Mouse (Mus musculus): Measurements from ENCODE around the gene Kazn. TPM values are rescaled to one million over a fixed set of nuclear protein-coding genes. Genes with fewer than 3 reads are reported as not detected.

Gene Kazn
- polyA plus RNA-seq, 1 experiment from 2014 or later = 19.1 TPM

DNA sequence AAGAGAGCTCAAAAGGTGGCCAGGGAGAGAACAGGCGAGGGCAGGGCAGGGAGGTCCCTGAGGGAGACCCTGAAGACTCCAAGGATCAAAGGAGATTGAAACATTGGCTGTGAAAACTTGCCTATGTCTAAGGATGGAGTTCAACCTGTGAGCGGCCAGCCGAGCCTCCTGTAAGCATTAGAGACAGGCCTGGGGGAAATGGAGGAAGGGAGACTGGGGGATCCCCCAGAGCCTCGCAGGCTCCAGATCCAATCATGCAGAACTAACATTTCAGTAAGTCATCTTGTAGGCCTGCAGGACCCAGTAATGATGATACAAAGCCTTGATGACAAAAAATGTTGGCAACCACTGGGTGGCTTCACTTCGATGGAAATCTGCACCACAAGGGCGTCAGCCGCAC is 70.8 kb downstream of the Kazn start:
- WGBS = 79% methylated on average over 7 of the region's 7 CpGs
- H3K9ac ChIP-seq = no peak overlapping the region
- no peak overlapping the region for H3K27ac ChIP-seq
- H3K4me1 ChIP-seq (replicated peaks) = peaks cover 41% of the 10 kb centered on the region
- no peaks in the 10 kb centered on the region for H3K9me3 ChIP-seq
- no peaks in the 10 kb centered on the region for H3K27me3 ChIP-seq
- no peak overlapping the region for H3K4me2 ChIP-seq
- no peak for ATAC-seq (ENCODE audit: low FRiP score)
- no peaks in the 10 kb centered on the region for H3K36me3 ChIP-seq
- H3K4me3 ChIP-seq = no peak overlapping the region

DNA sequence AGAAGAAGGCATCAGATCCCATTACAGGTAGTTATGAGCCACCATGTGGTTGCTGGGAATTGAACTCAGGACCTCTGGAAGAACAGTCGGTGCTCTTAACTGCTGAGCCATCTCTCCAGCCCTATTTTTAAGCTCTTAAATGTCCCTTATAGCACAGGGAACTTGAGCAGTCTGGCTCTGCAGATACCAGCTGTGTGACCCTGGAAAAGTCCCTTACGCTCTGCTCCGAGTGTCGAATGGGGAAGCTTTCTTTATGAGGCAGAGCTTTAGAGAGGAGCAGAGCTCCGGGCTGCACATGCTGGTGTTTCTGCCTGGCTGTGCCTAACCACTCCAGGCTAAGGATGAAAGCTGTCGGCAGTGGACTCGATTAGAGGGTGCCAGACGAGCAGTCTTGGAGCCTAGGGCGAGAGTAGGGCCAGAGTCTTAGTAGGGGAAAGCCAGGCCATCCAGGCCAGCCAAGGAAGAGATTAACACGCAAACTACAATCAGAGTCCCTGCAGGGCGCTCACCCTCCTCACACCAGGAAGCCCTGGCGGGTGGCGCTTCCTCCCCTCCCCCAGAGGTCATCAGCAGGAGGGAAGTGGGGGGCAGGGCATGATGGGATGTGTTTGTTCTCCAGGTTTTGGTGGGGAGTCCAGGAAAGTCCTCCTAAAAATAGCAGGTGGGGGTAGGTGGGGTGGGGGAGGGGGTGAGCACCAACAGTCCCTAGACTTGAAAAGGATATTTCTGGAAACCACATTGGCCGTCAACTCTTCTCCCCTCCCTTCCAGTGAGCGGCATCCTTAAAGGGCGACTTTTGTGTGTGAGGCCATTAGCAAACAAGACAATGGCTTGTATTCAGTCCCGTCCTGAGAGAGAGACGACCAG is 73.1 kb downstream of the Kazn start:
- WGBS = 12% methylated on average over 18 of the region's 18 CpGs
- H3K9ac ChIP-seq = no peak overlapping the region
- no peak overlapping the region for H3K4me3 ChIP-seq
- no peaks in the 10 kb centered on the region for H3K27me3 ChIP-seq
- peaks cover 6% of the 10 kb centered on the region; the same call in 1 of the 2 replicates for H3K9me3 ChIP-seq
- H3K4me1 ChIP-seq (replicated peaks) = peaks cover 28% of the 10 kb centered on the region
- no peak overlapping the region for H3K4me2 ChIP-seq
- no peak; the same call in 1 of the 2 replicates for ATAC-seq (ENCODE audit: low FRiP score)
- no peak overlapping the region for H3K27ac ChIP-seq
- H3K36me3 ChIP-seq = no peaks in the 10 kb centered on the region

DNA sequence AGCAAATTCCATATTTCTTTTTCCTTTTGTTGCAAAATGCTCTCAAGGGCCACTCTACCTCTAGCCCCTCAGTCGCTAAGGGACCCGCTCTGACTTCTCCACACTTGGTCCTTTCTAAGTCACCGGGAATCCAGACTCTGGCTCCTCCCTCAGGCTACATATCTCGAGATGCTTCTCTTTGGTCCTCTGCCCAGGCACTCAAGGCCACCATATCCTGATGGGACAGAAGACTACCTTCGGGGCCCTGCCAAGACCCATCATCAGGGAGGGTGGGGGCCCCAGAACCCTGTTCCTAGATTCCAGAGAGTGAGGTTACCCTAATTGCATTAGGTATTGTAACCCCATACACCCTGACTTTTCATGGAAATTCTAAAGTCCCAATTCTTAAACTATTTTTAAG is 73.8 kb downstream of the Kazn start:
- ATAC-seq (ENCODE audit: low FRiP score) = no peak
- H3K9me3 ChIP-seq = peaks cover 6% of the 10 kb centered on the region; the same call in 1 of the 2 replicates
- H3K27ac ChIP-seq = no peak overlapping the region
- H3K4me3 ChIP-seq = no peak overlapping the region
- 63% methylated on average over 5 of the region's 5 CpGs for WGBS
- no peaks in the 10 kb centered on the region for H3K36me3 ChIP-seq
- peaks cover 27% of the 10 kb centered on the region for H3K4me1 ChIP-seq (replicated peaks)
- H3K27me3 ChIP-seq = no peaks in the 10 kb centered on the region
- no peak overlapping the region for H3K9ac ChIP-seq
- H3K4me2 ChIP-seq = no peak overlapping the region

DNA sequence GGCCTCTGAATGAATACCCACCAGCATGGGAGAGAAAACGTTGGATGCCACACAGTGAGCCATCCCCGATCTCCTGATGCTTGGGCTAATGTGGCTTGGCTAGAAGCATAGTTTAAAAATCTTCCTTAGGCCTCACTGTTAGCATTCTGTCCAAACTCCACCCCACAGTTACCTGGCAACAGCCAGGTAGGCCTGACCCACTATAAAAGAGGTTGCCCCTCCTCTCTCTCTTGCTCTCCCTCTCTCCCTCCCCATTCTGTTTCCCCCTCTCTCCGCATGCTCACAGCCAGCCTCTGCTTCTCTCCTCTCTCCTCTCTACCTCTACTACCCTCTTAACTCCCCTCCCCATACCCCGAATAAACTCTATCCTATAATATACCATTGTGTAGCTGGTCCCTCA is 74.8 kb downstream of the Kazn start:
- Histone ChIP-seq H3K9ac (no peak overlapping the region), H3K36me3 (no peaks in the 10 kb centered on the region), H3K4me3 (no peak overlapping the region), H3K9me3 (peaks cover 6% of the 10 kb centered on the region; the same call in 1 of the 2 replicates), H3K27me3 (no peaks in the 10 kb centered on the region), H3K4me1 (replicated peaks) (peaks cover 31% of the 10 kb centered on the region), H3K4me2 (no peak overlapping the region), H3K27ac (no peak overlapping the region)
- 60% methylated on average over 4 of the region's 4 CpGs for WGBS
- ATAC-seq (ENCODE audit: low FRiP score) = no peak

DNA sequence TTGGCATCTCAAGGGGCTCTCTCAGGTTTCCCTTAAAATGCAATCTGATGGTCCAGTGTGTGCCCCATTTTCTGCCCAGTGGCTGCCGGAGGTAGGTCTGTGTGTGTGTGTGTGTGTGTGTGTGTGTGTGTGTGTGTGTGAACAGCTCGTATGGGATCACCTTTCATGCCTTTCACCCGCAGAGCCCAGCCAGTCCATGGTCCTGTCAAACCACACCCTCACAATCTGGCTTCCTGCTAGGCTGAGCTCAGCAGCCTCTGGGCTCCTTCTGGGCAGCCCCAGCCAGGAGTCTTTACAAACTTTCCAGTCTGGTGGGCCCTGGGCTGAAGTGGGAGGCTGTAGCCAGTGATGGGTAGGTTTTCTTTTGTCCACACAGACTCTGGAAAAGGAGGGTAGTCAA is 75.3 kb downstream of the Kazn start:
- 79% methylated on average over 3 of the region's 3 CpGs for WGBS
- no peak overlapping the region for H3K4me3 ChIP-seq
- no peak overlapping the region for H3K4me2 ChIP-seq
- H3K4me1 ChIP-seq (replicated peaks) = peaks cover 31% of the 10 kb centered on the region
- no peak for ATAC-seq (ENCODE audit: low FRiP score)
- H3K9ac ChIP-seq = no peak overlapping the region
- H3K36me3 ChIP-seq = 0 out of 2 replicates have a peak, but pooled peaks cover 1% of the 10 kb centered on the region
- no peaks in the 10 kb centered on the region for H3K27me3 ChIP-seq
- H3K27ac ChIP-seq = no peak overlapping the region
- peaks cover 6% of the 10 kb centered on the region; the same call in 1 of the 2 replicates for H3K9me3 ChIP-seq

DNA sequence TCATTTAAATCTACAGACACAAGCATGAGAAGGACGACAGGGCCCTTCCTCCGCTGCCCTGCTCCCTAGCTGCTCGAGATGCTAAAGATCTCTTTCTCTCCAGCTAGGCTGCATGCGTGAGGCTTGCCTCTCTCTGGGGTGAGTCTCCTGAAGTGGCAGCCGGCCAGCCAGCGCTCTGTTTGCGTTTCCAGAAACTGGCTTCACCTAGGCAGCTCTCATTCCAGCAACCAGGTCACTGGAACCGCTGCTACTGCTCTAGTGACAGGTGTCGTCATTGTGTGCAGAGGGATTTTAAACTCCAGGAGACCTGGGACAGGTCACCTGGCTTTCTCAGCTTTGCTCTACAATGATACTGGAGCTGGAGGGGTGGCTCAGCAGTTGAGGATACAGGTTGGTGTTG is 76.5 kb downstream of the Kazn start:
- ATAC-seq (ENCODE audit: low FRiP score) = no peak
- Histone ChIP-seq H3K27me3 (no peaks in the 10 kb centered on the region), H3K27ac (no peak overlapping the region), H3K4me1 (replicated peaks) (peaks cover 31% of the 10 kb centered on the region), H3K9me3 (peaks cover 6% of the 10 kb centered on the region; the same call in 1 of the 2 replicates), H3K4me2 (no peak overlapping the region), H3K4me3 (no peak overlapping the region), H3K9ac (no peak overlapping the region), H3K36me3 (peaks cover 12% of the 10 kb centered on the region)
- 89% methylated on average over 9 of the region's 9 CpGs for WGBS

DNA sequence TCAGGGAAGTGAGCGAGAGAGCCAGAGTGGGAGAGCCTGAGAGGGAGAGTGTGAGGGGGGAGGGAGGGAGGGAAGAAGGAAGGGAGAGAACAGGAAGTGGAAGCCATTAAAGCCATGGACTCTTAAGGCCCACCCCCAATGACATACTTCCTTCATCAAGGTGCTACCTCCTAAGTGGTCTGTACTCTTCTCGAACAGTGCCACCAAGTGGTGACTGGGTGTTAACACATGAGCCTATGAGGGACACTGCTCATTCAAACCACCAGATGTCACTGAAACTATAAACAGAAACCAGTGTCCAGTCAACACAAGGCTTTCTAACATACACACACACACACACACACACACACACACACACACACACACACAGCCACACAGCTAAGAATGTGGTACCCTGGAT is 77.1 kb downstream of the Kazn start:
- Histone ChIP-seq H3K4me2 (no peak overlapping the region), H3K4me3 (no peak overlapping the region), H3K27ac (no peak overlapping the region), H3K27me3 (no peaks in the 10 kb centered on the region), H3K9me3 (peaks cover 6% of the 10 kb centered on the region; the same call in 1 of the 2 replicates), H3K9ac (no peak overlapping the region), H3K36me3 (peaks cover 18% of the 10 kb centered on the region), H3K4me1 (replicated peaks) (peaks cover 31% of the 10 kb centered on the region)
- 100% methylated on average over 2 of the region's 2 CpGs for whole genome bisulfite sequencing
- no peak for ATAC-seq (ENCODE audit: low FRiP score)

DNA sequence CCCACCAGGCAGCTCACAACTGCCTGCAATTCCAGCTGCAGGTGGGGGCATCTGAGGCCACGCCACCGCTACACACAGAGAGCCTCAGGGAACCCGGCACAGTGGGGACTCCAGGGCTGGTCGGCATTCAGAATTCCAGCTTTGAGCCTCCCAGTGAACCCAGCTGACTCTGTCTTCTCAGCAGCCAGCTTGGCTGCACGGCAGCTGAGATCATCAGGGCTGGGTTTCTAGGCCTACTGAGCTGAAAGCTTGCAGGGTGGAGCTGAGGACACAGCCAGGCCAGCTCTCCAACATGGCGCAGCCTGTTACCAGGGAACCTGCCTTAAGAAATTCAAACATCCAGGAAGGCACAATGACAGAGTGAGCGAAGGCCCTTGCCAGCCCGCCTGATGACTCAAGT is 79.2 kb downstream of the Kazn start:
- H3K9ac ChIP-seq = peak overlapping the region; percentile 29; the same call in 1 of the 2 replicates
- peak overlapping the region; percentile 35; the same call in 1 of the 2 replicates for H3K27ac ChIP-seq
- WGBS = 50% methylated on average over 8 of the region's 8 CpGs
- no peak overlapping the region for H3K4me3 ChIP-seq
- no peak for ATAC-seq (ENCODE audit: low FRiP score)
- no peaks in the 10 kb centered on the region for H3K27me3 ChIP-seq
- H3K4me2 ChIP-seq = no peak overlapping the region
- H3K9me3 ChIP-seq = peaks cover 6% of the 10 kb centered on the region; the same call in 1 of the 2 replicates
- H3K36me3 ChIP-seq = peaks cover 18% of the 10 kb centered on the region
- H3K4me1 ChIP-seq (replicated peaks) = peaks cover 20% of the 10 kb centered on the region

DNA sequence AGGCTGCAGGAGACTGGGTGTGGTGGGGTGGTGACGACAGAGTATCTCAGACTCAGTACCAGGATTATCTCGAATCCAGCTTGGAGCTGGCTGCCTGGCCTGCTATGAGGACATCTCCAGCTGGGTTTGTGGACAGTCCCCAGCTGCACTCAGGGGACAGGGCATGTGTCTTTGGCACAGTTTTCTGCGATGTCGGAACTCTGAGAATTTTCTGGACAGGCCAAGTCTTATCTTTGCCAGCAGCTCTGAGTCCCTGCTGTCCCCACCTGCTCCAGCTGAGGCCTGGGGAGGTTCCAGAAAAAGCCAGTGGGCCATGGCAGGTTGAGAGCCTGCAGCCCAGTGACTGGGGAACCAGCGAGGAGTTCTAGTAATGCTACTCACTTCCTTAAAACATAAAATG is 82.7 kb downstream of the Kazn start:
- no peak for ATAC-seq (ENCODE audit: low FRiP score)
- Histone ChIP-seq H3K36me3 (peaks cover 18% of the 10 kb centered on the region), H3K4me2 (no peak overlapping the region), H3K4me1 (replicated peaks) (peaks cover 12% of the 10 kb centered on the region), H3K27me3 (no peaks in the 10 kb centered on the region), H3K4me3 (no peak overlapping the region), H3K9ac (no peak overlapping the region), H3K9me3 (peaks cover 1% of the 10 kb centered on the region; the same call in 1 of the 2 replicates), H3K27ac (no peak overlapping the region)
- 90% methylated on average over 5 of the region's 5 CpGs for WGBS

DNA sequence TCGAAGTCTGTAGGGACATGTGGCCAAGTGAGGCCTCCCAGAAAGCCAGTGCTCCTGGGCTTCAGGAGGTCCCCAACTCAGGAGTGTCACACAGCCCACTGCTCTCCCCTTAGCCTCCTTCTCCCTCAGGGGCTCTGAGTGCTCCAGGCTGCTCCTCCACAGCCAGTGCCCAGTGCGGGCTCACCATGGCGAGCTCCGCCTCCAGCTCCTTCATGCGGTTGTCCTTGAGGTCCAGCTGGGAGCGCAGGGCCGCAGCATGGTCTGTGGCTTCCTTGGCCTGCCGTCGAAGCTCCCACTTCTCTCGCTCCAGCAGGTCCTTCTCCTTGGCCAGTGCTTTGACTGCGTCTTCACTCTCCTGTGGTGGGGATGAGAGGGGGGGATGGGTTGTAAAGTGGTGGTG is 85.0 kb downstream of the Kazn start:
- 64% methylated on average over 11 of the region's 11 CpGs for WGBS
- Histone ChIP-seq H3K27ac (no peak overlapping the region), H3K4me2 (no peak overlapping the region), H3K36me3 (peaks cover 18% of the 10 kb centered on the region), H3K27me3 (no peaks in the 10 kb centered on the region), H3K9me3 (no peaks in the 10 kb centered on the region), H3K4me3 (no peak overlapping the region), H3K9ac (0 out of 2 replicates have a peak overlapping the region, but pooled peaks have one; percentile 20), H3K4me1 (replicated peaks) (peaks cover 9% of the 10 kb centered on the region)
- no peak for ATAC-seq (ENCODE audit: low FRiP score)

DNA sequence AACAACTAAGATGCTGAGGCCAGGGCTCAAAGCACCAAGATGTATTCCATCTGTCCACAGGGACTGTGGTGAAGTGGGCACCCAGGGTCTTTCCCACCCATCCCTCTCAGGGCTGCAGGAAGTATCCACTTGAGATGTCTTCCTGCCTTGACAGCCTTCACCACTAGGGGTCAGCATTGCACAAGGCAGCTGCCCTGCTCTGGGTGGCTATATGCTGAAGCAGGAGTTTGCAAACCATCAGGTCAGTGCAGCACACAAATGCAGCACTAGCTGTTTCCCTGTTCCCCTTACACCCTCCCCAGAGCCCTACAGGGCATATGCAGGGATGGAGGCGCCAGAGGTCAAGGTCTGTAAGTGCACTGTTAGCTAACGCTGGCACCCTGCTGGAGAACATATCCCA is 85.7 kb downstream of the Kazn start:
- WGBS = 10% methylated on average over 2 of the region's 2 CpGs

DNA sequence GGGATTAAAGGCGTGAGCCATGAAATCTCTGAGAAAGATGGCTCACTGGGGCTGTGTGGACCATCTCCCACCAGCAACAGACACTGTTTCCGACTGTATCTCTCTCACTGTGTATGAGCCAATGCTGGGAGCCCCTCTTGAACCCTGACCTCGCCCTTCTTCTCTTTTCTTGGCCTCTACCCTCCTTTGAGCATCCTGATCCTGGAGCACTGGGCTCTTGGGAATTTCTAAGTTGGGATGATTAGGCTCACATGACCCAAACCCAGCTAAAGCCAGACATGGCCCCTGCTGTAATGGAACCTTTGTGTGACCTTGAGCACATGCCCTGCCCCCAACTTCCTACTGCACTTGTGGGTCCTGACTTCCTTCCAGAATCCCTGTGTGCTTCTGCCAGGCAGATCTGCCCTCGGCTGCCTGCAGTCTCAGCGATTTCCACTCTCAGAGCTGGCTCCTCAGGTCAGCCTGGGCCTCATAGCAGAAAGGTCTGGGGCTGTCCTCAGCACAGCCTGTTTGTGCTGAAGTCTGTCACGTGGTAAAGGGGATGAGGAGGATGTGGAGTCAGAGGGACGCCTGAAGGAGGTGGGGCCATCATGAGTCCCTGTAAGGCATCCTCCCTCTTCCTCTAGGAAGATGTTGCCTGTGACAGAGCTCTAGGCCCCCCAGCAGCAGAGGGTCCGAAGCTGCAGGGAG is 86.3 kb downstream of the Kazn start:
- no peak overlapping the region for H3K9ac ChIP-seq
- no peaks in the 10 kb centered on the region for H3K27me3 ChIP-seq
- ATAC-seq (ENCODE audit: low FRiP score) = no peak
- H3K4me2 ChIP-seq = no peak overlapping the region
- H3K4me3 ChIP-seq = no peak overlapping the region
- no peak overlapping the region for H3K27ac ChIP-seq
- WGBS = 80% methylated on average over 8 of the region's 8 CpGs
- no peaks in the 10 kb centered on the region for H3K9me3 ChIP-seq
- H3K4me1 ChIP-seq (replicated peaks) = peaks cover 9% of the 10 kb centered on the region
- peaks cover 18% of the 10 kb centered on the region for H3K36me3 ChIP-seq

More for the DNA sequence above, 85.7 kb downstream of the Kazn start:
- Histone ChIP-seq H3K9ac (no peak overlapping the region), H3K36me3 (peaks cover 18% of the 10 kb centered on the region), H3K27me3 (no peaks in the 10 kb centered on the region), H3K4me3 (no peak overlapping the region), H3K9me3 (no peaks in the 10 kb centered on the region), H3K4me2 (no peak overlapping the region), H3K4me1 (replicated peaks) (peaks cover 9% of the 10 kb centered on the region), H3K27ac (no peak overlapping the region)
- peak; percentile 81 for ATAC-seq (ENCODE audit: low FRiP score)

Measured in hindbrain, embryonic 13.5 days (tissue).